ENCODE assay signal across 15 mouse cellular contexts in genomic region chr10:128544674-128545569, GRCm38 (mm10). TPM values are rescaled to one million over a fixed set of nuclear protein-coding genes. Genes with fewer than 3 reads are reported as not detected.
DNase-seq lines count a peak whose midpoint lies in the region; ATAC-seq lines count a peak whose summit lies in the region.
"Had no signal": no experiment of that assay in that cellular context is flagged by ENCODE, and none has a peak within 500 bp of the region (broad histone marks: within the 10 kb centered on the region; RNA-seq: fewer than 3 reads in every experiment).

No protein-coding gene starts in this region.

- no peak overlapping the region for H3K4me2 ChIP-seq in hindbrain, embryonic 16.5 days (ENCODE audit: low read length)
- H3K4me2 ChIP-seq: heart, embryonic 12.5 days; hindbrain, embryonic 12.5 days had no signal

- H3K4me1 ChIP-seq in hindbrain, embryonic 10.5 days (replicated peaks), result peaks cover 30% of the 10 kb centered on the region
- peaks cover 7% of the 10 kb centered on the region for H3K4me1 ChIP-seq in hindbrain, embryonic 16.5 days (ENCODE audit: control insufficient read depth, insufficient read depth, low read depth, low read length)

- 96% methylated on average over 37 of the region's 37 CpGs for WGBS in hindbrain, embryonic 10.5 days
- WGBS in hindbrain, embryonic 16.5 days, result 96% methylated on average over 37 of the region's 37 CpGs

- peak; percentile 51 for DNase-seq in cerebellum, adult 9-10 months
- no peak for DNase-seq in hindbrain, embryonic 10.5 days (ENCODE audit: low spot score)
- peak; percentile 10 for DNase-seq in thymus, postnatal 14 days
- no peak for DNase-seq in thymus, postnatal 25 days
- no peak for DNase-seq in adrenal gland, postnatal 14 days
- DNase-seq: adrenal gland, postnatal 36 days; gastrocnemius, postnatal 36 days; layer of hippocampus, postnatal 36 days; liver, embryonic 13.5 days had no signal

- no peaks in the 10 kb centered on the region for H3K9me3 ChIP-seq in hindbrain, embryonic 10.5 days
- no peaks in the 10 kb centered on the region for H3K9me3 ChIP-seq in hindbrain, embryonic 16.5 days (ENCODE audit: control insufficient read depth, low read length)
- H3K9me3 ChIP-seq: heart, embryonic 12.5 days; hindbrain, embryonic 12.5 days; liver, embryonic 13.5 days had no signal

- no peak overlapping the region for H3K27ac ChIP-seq in hindbrain, embryonic 10.5 days
- no peak overlapping the region for H3K27ac ChIP-seq in hindbrain, embryonic 16.5 days (ENCODE audit: low read depth, low read length)
- H3K27ac ChIP-seq: hindbrain, embryonic 12.5 days had no signal

- H3K36me3 ChIP-seq in hindbrain, embryonic 10.5 days, result peaks cover 53% of the 10 kb centered on the region
- peaks cover 28% of the 10 kb centered on the region for H3K36me3 ChIP-seq in hindbrain, embryonic 16.5 days (ENCODE audit: control insufficient read depth, insufficient read depth, low read length)

- H3K27me3 ChIP-seq in hindbrain, embryonic 10.5 days (ENCODE audit: insufficient read depth, poor library complexity, severe bottlenecking), result no peaks in the 10 kb centered on the region
- H3K27me3 ChIP-seq in hindbrain, embryonic 16.5 days (replicated peaks; ENCODE audit: control insufficient read depth, insufficient read depth, low read length), result no peaks in the 10 kb centered on the region
- H3K27me3 ChIP-seq: heart, embryonic 12.5 days; hindbrain, embryonic 12.5 days; liver, embryonic 13.5 days; Patski had no signal

- ATAC-seq in cerebellum, adult (ENCODE audit: insufficient number of reproducible peaks, low FRiP score, low TSS enrichment), result no peak
- no peak for ATAC-seq in hindbrain, embryonic 16.5 days
- ATAC-seq: midbrain, embryonic 16.5 days; Patski had no signal

- H3K9ac ChIP-seq in hindbrain, embryonic 16.5 days (ENCODE audit: low read depth, low read length), result no peak overlapping the region; the same call in 1 of the 2 replicates
- H3K9ac ChIP-seq: heart, embryonic 12.5 days; liver, embryonic 13.5 days had no signal

- H3K4me3 ChIP-seq in hindbrain, embryonic 10.5 days, result 0 out of 2 replicates have a peak overlapping the region, but pooled peaks have one; percentile 2
- no peak overlapping the region for H3K4me3 ChIP-seq in hindbrain, embryonic 16.5 days (ENCODE audit: low read length)
- H3K4me3 ChIP-seq: heart, embryonic 12.5 days; liver, embryonic 13.5 days had no signal

RNA-seq across cellular contexts. Expression of gene Zc3h10, which starts 2.7 kb away (rescaled TPM):
- polyA plus RNA-seq in hindbrain, embryonic 10.5 days (2016; fragmentation: Nextera tagmentation; extraction: Ambion mirVana), result 16.9 and 19.9 TPM in 2 replicates
- 16.7 and 17.0 TPM in 2 replicates for polyA plus RNA-seq in hindbrain, embryonic 16.5 days (2015; fragmentation: Nextera tagmentation; extraction: Ambion mirVana)
- total RNA-seq in adrenal gland, postnatal 14 days (2021), result 12.6 and 13.5 TPM in 2 replicates

RNA-seq across cellular contexts. Expression of gene Rpl41, which starts 4.2 kb away (rescaled TPM):
- polyA plus RNA-seq in hindbrain, embryonic 10.5 days (2016; fragmentation: Nextera tagmentation; extraction: Ambion mirVana), result 2,868 and 3,332 TPM in 2 replicates
- 2,004 and 2,091 TPM in 2 replicates for polyA plus RNA-seq in hindbrain, embryonic 16.5 days (2015; fragmentation: Nextera tagmentation; extraction: Ambion mirVana)
- 2,356 and 2,777 TPM in 2 replicates for total RNA-seq in adrenal gland, postnatal 14 days (2021)

RNA-seq across cellular contexts. Expression of gene Esyt1, which starts 19.3 kb away (rescaled TPM):
- 20.2 and 22.0 TPM in 2 replicates for polyA plus RNA-seq in hindbrain, embryonic 10.5 days (2016; fragmentation: Nextera tagmentation; extraction: Ambion mirVana)
- polyA plus RNA-seq in hindbrain, embryonic 16.5 days (2015; fragmentation: Nextera tagmentation; extraction: Ambion mirVana), result 13.5 and 16.6 TPM in 2 replicates
- 28.5 and 36.9 TPM in 2 replicates for total RNA-seq in adrenal gland, postnatal 14 days (2021)

RNA-seq across cellular contexts. Expression of gene Pa2g4, which starts 20.9 kb away (rescaled TPM):
- 205 and 257 TPM in 2 replicates for polyA plus RNA-seq in hindbrain, embryonic 10.5 days (2016; fragmentation: Nextera tagmentation; extraction: Ambion mirVana)
- polyA plus RNA-seq in hindbrain, embryonic 16.5 days (2015; fragmentation: Nextera tagmentation; extraction: Ambion mirVana), result 128 and 130 TPM in 2 replicates
- 93.5 and 107 TPM in 2 replicates for total RNA-seq in adrenal gland, postnatal 14 days (2021)

RNA-seq across cellular contexts. Expression of gene Erbb3, which starts 44.5 kb away (rescaled TPM):
- polyA plus RNA-seq in hindbrain, embryonic 10.5 days (2016; fragmentation: Nextera tagmentation; extraction: Ambion mirVana), result 5.0 and 13.5 TPM in 2 replicates
- 1.3 and 1.6 TPM in 2 replicates for polyA plus RNA-seq in hindbrain, embryonic 16.5 days (2015; fragmentation: Nextera tagmentation; extraction: Ambion mirVana)
- 4.4 and 9.1 TPM in 2 replicates for total RNA-seq in adrenal gland, postnatal 14 days (2021)

Comparison
In these comparisons a context has a peak if more than half of its experiments do, and no peak if none do; other contexts are left out.
1. DNase-seq: peak in cerebellum, adult 9-10 months (single experiment) and thymus, postnatal 14 days (single experiment); none in hindbrain, embryonic 10.5 days (single experiment), thymus, postnatal 25 days (single experiment) and adrenal gland, postnatal 14 days (single experiment).